Mouse (Mus musculus) stomach, embryonic 15.5 days (tissue): ENCODE data around the gene Icosl. TPM values are rescaled to one million over a fixed set of nuclear protein-coding genes. Genes with fewer than 3 reads are reported as not detected.

ENCODE experiments used
- ATAC-seq: fragments of 200-750 bp; cut with Nextera tagmentation; 2 replicates; pipeline ENCODE4 v1.8.0; 2017; ENCODE audit warnings: low read depth, moderate number of reproducible peaks, moderate TSS enrichment; ENCODE audit not compliant: insufficient read depth, low FRiP score
- H3K27ac ChIP-seq: fragments of 300-500 bp; sonication (generic); 2 replicates; pipeline ENCODE4 v1.5.1; 2015; ENCODE audit warnings: mild to moderate bottlenecking, inconsistent platforms
- H3K27me3 ChIP-seq: fragments of 300-500 bp; sonication (generic); replicated peaks from 2 replicates; pipeline ENCODE4 v1.6.1; 2015; ENCODE audit warnings: inconsistent platforms
- H3K36me3 ChIP-seq: fragments of 300-500 bp; sonication (generic); 2 replicates; pipeline ENCODE4 v1.6.1; 2015; ENCODE audit warnings: inconsistent platforms
- H3K4me1 ChIP-seq: fragments of 300-500 bp; sonication (generic); 2 replicates; pipeline ENCODE4 v1.6.1; 2015; ENCODE audit warnings: inconsistent platforms
- H3K4me2 ChIP-seq: fragments of 300-500 bp; sonication (generic); 2 replicates; pipeline ENCODE4 v1.6.1; 2015; ENCODE audit warnings: mild to moderate bottlenecking, inconsistent platforms
- H3K4me3 ChIP-seq: fragments of 300-500 bp; sonication (generic); replicated peaks from 2 replicates; pipeline ENCODE4 v1.5.1; 2015; ENCODE audit warnings: inconsistent platforms
- H3K9ac ChIP-seq: fragments of 300-500 bp; sonication (generic); 2 replicates; pipeline ENCODE4 v1.6.1; 2015; ENCODE audit warnings: inconsistent platforms
- H3K9me3 ChIP-seq: fragments of 300-500 bp; sonication (generic); 2 replicates; pipeline ENCODE4 v1.6.1; 2016; ENCODE audit warnings: inconsistent platforms
- WGBS: fragments of 180-500 bp; shearing (Covaris S2); methylation state at CpG from one replicate; pipeline ENCODE4 v1.1.7; 2015; 5-methylcytosine and 5-hydroxymethylcytosine counted together
- polyA plus RNA-seq: library from polyadenylated mRNA; unstranded; fragments of >200 nt; fragmentation: Nextera tagmentation; extraction: Ambion mirVana; gene quantifications from 2 replicates; pipeline ENCODE4 v1.2.1, GENCODE M21; 2015

The Icosl gene
- polyA plus RNA-seq, 1 experiment from 2014 or later: 5.3 TPM

DNA sequence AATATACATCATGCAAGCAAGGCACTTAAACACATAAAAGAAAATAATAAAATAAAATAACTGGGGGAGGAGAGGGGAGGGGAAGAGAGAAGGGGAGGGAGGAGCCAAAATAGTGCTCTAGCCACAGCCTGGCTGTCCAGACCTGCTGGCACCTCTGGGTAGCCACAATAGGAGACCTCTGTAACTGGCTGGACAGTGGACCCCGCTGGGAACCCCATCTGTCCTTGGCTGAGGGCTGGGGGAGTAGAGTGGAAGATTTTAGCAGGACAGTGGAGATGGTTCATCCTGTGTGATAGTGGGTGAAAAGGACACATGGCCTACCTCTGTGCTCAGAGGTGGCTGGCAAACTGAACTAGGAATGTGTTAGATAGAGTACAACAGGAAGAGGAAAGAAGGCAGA, 24.6 kb upstream of the Icosl start:
- 0 out of 2 replicates have a peak, but pooled peaks cover 5% of the 10 kb centered on the region for H3K27me3 ChIP-seq
- H3K4me2 ChIP-seq: no peak overlapping the region
- no peaks in the 10 kb centered on the region for H3K9me3 ChIP-seq
- 68% methylated on average over 1 of the region's 1 CpGs for WGBS
- ATAC-seq: no peak
- H3K4me1 ChIP-seq: peaks cover 6% of the 10 kb centered on the region
- H3K27ac ChIP-seq: no peak overlapping the region
- H3K36me3 ChIP-seq: no peaks in the 10 kb centered on the region
- no peak overlapping the region for H3K4me3 ChIP-seq
- H3K9ac ChIP-seq: no peak overlapping the region

DNA sequence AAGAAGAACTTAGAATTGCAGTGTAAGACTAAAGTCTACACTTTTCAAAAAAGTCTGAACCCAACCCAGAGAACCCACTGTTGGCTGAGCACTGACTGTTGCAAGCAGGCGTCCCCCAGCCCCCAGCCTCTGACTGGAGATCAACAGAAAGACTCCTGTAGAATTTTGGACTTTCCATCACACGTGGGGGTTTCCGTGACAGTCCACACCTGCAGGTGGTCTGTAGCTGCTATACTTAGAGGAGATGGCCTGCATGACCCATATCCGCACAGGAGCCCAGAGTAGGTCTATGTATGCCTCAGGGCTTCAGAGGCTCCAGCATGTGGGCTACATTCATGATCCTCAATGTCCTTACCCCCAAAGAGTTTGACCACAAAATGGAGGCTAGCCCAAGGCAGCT, 22.7 kb upstream of the Icosl start:
- Histone ChIP-seq H3K9me3 (no peaks in the 10 kb centered on the region), H3K27me3 (0 out of 2 replicates have a peak, but pooled peaks cover 5% of the 10 kb centered on the region), H3K4me1 (peaks cover 6% of the 10 kb centered on the region), H3K27ac (no peak overlapping the region), H3K4me3 (no peak overlapping the region), H3K4me2 (no peak overlapping the region), H3K36me3 (no peaks in the 10 kb centered on the region), H3K9ac (no peak overlapping the region)
- ATAC-seq: no peak
- WGBS: 75% methylated on average over 4 of the region's 4 CpGs

DNA sequence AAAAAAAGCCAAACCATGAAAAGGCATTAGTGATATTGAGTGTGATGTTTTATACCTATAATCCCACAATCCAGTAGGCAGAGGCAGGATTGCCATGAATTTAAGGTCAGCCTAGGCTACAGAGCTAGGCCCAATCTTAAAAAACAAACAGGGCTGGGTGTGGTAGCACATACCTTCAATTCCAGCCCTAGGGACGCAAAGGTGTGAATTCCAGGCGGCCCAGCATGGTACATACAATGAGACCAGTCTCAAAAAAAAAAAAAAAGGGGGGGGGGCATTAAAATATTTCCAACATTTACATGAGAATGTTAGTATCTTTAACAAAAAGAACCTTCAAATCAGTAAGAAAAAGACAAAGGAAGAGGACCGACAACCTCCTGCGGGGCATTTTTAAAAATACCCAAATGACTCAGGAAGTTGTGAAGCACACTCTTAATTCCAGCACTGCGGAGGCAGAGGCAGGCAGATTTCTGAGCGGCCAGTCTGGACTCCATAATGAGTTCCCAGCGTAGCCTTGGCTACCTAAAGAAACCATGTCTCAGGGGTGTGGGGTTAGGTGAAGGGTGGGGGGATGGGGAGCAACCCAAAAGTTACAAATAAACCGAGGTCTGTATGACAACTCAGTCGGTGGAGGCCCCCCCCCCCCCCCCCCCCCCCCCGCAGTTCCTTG, 20.9 kb upstream of the Icosl start:
- H3K27me3 ChIP-seq: no peaks in the 10 kb centered on the region
- WGBS: 76% methylated on average over 9 of the region's 10 CpGs
- peaks cover 3% of the 10 kb centered on the region for H3K4me1 ChIP-seq
- no peak overlapping the region for H3K4me2 ChIP-seq
- H3K9ac ChIP-seq: no peak overlapping the region
- no peak overlapping the region for H3K27ac ChIP-seq
- no peaks in the 10 kb centered on the region for H3K9me3 ChIP-seq
- no peaks in the 10 kb centered on the region for H3K36me3 ChIP-seq
- no peak for ATAC-seq
- H3K4me3 ChIP-seq: no peak overlapping the region

DNA sequence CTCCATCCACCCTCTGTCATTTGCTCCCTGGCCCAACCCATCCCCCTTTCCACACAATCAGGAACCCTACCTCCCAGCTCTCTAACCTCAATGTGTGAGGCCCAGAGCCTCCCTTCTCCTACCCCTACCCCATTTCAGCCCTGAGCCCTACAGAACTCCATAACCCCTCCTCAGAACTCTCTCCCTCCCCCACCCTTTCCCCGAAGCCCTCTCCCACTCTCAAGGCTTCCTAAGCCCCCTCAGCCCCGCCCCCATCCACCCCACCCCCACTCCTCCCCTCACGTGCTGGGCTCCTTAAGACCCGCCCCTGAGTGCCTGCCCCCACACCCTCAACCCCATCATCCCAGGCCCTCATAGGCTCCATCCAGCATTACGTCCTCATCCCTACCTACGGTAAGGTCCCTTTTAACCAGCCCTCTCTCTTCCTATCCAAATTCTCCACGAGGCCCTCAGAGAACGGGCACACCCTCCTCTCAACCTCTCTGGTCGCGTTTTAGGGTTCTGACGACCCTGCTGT, 19.5 kb upstream of the Icosl start:
- no peak overlapping the region for H3K4me2 ChIP-seq
- WGBS: 52% methylated on average over 11 of the region's 11 CpGs
- no peak overlapping the region for H3K27ac ChIP-seq
- no peaks in the 10 kb centered on the region for H3K36me3 ChIP-seq
- H3K9me3 ChIP-seq: no peaks in the 10 kb centered on the region
- no peak overlapping the region for H3K4me3 ChIP-seq
- ATAC-seq: no peak
- no peaks in the 10 kb centered on the region for H3K27me3 ChIP-seq
- H3K4me1 ChIP-seq: no peaks in the 10 kb centered on the region
- H3K9ac ChIP-seq: no peak overlapping the region

DNA sequence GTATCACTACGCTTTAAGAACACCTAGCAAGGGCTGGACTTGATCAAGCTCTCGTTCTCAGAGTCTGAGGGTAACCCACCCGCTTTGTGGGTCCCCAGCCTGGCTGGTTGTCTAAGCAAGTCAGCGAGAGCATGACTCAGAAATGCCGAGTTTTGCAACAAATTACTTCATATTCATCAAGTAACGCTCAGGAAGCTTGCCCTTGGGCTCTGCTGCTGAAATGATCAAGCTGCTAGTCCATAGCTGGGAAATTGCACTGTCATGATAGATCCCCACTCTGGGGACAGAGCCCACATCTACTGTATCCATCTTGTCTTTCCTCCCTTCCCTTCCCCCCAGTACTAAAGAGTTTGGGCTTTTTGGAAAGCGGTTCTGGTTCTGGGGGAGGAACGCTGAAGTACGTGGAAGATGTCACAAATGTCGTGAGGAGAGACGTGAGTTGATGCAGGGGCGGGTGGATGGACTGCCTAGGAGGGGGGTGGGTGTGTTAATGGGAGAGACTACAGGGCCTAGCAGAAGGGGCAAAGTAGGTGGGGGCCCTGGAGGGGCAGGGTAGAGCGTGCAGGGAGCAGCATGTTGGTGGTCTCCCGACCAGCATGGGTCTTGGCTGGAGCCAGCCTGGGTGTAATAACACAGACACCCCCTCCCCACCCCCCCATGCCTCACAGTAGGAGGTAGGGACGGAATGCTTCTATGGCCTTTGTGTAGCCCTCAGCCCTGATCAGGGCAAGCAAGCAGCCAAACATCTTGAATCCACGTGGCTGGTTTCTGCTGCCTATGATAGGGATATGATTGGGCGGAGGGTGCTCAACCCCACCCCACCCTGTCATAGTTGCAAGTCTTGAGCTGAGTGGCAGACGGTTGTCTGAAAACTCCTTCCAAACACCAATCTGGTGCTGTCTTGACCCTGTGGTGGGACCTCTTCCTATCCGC, 14.2 kb upstream of the Icosl start:
- WGBS: 62% methylated on average over 19 of the region's 19 CpGs
- Histone ChIP-seq H3K27me3 (no peaks in the 10 kb centered on the region), H3K9me3 (no peaks in the 10 kb centered on the region), H3K4me1 (no peaks in the 10 kb centered on the region), H3K9ac (no peak overlapping the region), H3K27ac (no peak overlapping the region), H3K36me3 (no peaks in the 10 kb centered on the region), H3K4me3 (no peak overlapping the region), H3K4me2 (no peak overlapping the region)
- ATAC-seq: no peak

DNA sequence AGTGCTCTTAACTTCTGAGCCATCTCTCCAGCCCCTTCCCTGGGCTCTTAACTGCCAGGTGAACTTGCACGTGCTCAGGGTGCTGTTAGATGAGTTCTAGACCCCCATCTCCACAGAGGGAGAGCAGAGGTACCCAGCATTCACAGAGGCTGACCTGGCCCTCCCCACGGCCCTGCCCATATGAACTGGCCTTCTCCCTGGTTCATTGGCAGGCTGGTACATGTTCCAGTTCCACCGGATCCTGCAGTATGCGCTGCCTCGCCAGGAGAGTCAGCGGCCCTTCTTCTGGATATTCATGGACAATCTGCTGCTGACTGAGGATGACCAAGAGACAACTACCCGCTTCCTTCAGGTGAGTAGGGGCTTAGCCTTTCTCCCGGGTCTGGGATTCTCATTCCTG, 12.0 kb upstream of the Icosl start:
- Histone ChIP-seq H3K4me1 (no peaks in the 10 kb centered on the region), H3K36me3 (no peaks in the 10 kb centered on the region), H3K9ac (no peak overlapping the region), H3K27me3 (no peaks in the 10 kb centered on the region), H3K27ac (no peak overlapping the region), H3K9me3 (no peaks in the 10 kb centered on the region), H3K4me2 (no peak overlapping the region), H3K4me3 (no peak overlapping the region)
- WGBS: 86% methylated on average over 8 of the region's 8 CpGs
- ATAC-seq: no peak

DNA sequence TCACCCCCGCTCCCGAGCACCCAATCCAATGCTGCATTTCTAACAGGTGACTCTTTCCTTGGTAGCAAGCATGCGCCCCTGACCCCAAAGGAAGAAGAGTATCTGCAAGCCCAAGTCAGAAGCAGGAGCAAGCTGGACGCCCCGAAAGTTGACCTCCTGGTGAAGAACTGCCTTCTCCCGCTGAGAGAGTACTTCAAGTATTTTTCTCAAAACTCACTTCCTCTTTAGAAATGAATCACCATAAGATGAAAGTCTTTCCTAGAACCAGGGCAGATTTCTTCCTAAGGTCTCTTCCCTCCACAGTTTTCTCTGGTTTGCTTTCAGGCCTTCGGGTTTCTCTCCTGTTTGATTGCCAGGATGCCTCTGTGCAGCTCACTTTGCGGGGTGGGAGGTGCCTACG, 6.0 kb upstream of the Icosl start:
- Histone ChIP-seq H3K9me3 (no peaks in the 10 kb centered on the region), H3K27me3 (no peaks in the 10 kb centered on the region), H3K4me1 (no peaks in the 10 kb centered on the region), H3K27ac (no peak overlapping the region), H3K4me2 (no peak overlapping the region), H3K9ac (no peak overlapping the region), H3K4me3 (no peak overlapping the region), H3K36me3 (no peaks in the 10 kb centered on the region)
- no peak for ATAC-seq
- 81% methylated on average over 9 of the region's 9 CpGs for WGBS

DNA sequence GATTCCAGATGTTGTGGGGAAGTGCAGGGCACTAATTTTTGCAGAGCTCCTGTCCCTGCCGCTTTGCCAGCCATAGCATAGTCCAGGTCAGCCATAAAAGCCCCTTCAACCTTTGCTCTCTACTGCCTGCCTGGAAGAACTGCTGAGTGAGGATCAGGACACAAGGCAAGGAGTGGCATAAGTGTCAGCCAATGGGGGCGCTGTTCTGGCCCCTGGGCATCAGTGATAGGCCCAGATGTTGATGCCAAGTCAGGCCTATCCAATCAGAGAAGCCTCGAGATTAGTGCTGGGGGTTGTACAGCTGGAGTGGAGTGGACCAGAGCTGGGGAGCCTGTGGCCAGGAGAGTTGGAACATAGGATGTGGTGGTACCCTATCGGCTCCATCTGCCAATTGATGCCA, 1.9 kb upstream of the Icosl start:
- H3K9ac ChIP-seq: no peak overlapping the region
- H3K27ac ChIP-seq: no peak overlapping the region
- H3K9me3 ChIP-seq: no peaks in the 10 kb centered on the region
- no peaks in the 10 kb centered on the region for H3K27me3 ChIP-seq
- H3K4me3 ChIP-seq: no peak overlapping the region
- H3K4me2 ChIP-seq: no peak overlapping the region
- 0 out of 2 replicates have a peak, but pooled peaks cover 2% of the 10 kb centered on the region for H3K4me1 ChIP-seq
- H3K36me3 ChIP-seq: no peaks in the 10 kb centered on the region
- ATAC-seq: no peak
- 43% methylated on average over 4 of the region's 4 CpGs for WGBS

DNA sequence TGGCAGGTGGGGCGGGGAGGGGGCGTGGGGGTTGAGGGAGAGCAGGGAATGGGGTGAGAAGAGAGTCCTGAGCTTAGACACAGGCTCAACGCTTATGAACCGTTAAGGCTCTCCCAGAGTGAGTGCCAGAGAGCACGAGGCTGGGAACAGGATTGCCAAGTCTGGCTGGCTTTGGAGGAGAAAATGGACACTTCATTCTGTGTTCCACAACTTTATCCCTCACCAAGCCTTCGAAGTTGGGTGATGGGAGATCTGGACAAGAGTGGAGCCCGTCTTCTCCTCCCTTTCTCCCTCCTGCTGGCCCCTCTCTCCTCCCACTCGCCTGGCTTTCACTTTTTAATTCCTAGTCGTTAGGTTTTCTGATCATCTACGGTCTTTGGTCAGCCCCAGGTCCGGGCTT, 561 bp upstream of the Icosl start:
- Histone ChIP-seq H3K27ac (no peak overlapping the region), H3K9me3 (no peaks in the 10 kb centered on the region), H3K36me3 (peaks cover 3% of the 10 kb centered on the region; the same call in 1 of the 2 replicates), H3K4me3 (peak overlapping the region; percentile 62), H3K27me3 (no peaks in the 10 kb centered on the region), H3K9ac (no peak overlapping the region), H3K4me2 (peak overlapping the region; percentile 95), H3K4me1 (0 out of 2 replicates have a peak, but pooled peaks cover 2% of the 10 kb centered on the region)
- WGBS: 21% methylated on average over 11 of the region's 11 CpGs
- no peak for ATAC-seq

DNA sequence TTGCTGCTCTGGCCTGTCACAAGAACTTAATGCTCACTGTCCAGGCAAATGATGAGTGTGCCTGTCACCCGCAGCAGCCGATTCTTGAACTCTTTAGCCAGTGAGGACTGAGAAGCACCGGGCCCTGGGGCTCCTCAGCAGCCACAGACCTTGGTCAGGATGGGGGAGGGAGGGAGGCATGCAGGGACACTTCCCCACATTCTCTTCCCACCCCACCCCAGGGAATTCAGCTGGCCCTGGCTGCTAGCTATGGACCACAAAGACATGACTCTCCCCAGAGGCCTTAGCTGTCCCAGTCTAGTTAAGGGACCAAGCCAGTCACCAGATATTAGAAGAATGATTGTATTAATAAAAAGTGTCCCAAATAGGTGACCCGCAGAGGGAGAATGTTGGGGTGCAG, 5.0 kb downstream of the Icosl start:
- H3K9ac ChIP-seq: no peak overlapping the region
- no peak overlapping the region for H3K4me2 ChIP-seq
- H3K9me3 ChIP-seq: no peaks in the 10 kb centered on the region
- no peaks in the 10 kb centered on the region for H3K27me3 ChIP-seq
- no peaks in the 10 kb centered on the region for H3K4me1 ChIP-seq
- no peak overlapping the region for H3K27ac ChIP-seq
- H3K4me3 ChIP-seq: no peak overlapping the region
- WGBS: 77% methylated on average over 4 of the region's 4 CpGs
- ATAC-seq: no peak
- H3K36me3 ChIP-seq: peaks cover 6% of the 10 kb centered on the region; the same call in 1 of the 2 replicates

DNA sequence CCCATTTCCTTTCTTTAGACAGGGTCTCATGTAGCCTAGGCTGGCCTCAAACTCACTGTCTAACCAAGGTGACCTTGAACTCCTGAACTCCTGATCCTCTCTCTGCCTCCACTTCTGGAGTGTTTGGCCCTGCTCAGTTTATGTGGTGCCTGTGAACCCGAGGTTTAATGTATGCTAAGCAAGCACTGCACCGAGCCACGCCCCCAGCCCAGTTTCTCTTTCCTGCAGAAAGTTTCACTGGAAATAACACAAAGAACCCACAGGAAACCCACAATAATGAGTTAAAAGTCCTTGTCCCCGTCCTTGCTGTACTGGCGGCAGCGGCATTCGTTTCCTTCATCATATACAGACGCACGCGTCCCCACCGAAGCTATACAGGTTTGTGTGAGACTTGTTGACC, 5.9 kb downstream of the Icosl start:
- no peaks in the 10 kb centered on the region for H3K27me3 ChIP-seq
- no peak overlapping the region for H3K27ac ChIP-seq
- WGBS: 68% methylated on average over 11 of the region's 11 CpGs
- peaks cover 6% of the 10 kb centered on the region; the same call in 1 of the 2 replicates for H3K36me3 ChIP-seq
- no peaks in the 10 kb centered on the region for H3K9me3 ChIP-seq
- H3K9ac ChIP-seq: no peak overlapping the region
- H3K4me3 ChIP-seq: no peak overlapping the region
- no peak for ATAC-seq
- H3K4me1 ChIP-seq: no peaks in the 10 kb centered on the region
- H3K4me2 ChIP-seq: no peak overlapping the region

DNA sequence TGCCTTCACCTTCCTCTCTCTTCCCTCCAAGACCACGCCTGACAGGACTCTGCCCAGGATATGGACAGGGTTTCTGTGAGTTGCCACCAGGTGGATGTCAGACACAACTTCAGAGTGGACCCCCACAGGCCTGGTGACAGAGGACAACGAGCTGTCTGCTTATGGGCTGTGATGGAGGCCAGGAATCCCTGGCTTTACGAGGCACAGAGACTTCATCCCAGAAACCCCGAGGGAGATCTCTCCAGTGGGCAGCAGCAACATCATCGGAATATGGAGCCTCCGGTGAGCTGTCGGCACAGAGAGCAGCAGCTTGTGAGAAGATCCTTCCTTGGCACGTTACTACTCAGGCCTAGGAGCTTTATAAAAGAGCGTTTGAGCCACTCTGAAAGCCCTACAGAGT, 8.8 kb downstream of the Icosl start:
- peaks cover 6% of the 10 kb centered on the region; the same call in 1 of the 2 replicates for H3K36me3 ChIP-seq
- 73% methylated on average over 9 of the region's 9 CpGs for WGBS
- H3K4me1 ChIP-seq: no peaks in the 10 kb centered on the region
- H3K4me3 ChIP-seq: no peak overlapping the region
- H3K27me3 ChIP-seq: no peaks in the 10 kb centered on the region
- no peak overlapping the region for H3K9ac ChIP-seq
- H3K9me3 ChIP-seq: no peaks in the 10 kb centered on the region
- no peak for ATAC-seq
- no peak overlapping the region for H3K4me2 ChIP-seq
- no peak overlapping the region for H3K27ac ChIP-seq
